Mouse (Mus musculus): ENCODE results near the gene Slc2a6. TPM values are rescaled to one million over a fixed set of nuclear protein-coding genes. Genes with fewer than 3 reads are reported as not detected.

Gene Slc2a6
- total and polyA plus RNA-seq, 2 experiments: 0.46 to 0.50 TPM

DNA sequence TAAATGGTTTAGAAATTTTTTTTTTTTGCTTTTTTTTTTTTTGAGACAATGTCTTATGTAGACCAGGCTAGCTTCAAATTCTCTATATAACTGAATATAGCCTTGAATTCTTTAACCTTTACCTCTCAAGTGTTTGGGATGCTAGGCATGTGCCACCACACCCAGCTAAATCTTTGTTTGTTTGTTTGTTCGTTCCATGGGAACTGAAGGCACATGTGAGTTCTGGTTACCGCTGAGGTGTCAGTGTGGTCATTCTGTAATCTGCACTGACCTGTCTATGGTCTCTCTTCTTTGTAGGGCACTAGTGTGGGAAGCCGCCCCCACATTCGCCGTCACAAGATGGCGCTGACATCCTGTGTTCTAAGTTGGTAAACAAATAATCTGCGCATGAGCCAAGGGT lies 29.8 kb downstream of the Slc2a6 start:
- H3K36me3 ChIP-seq (ENCODE audit: control insufficient read depth, insufficient read depth, low read length): no peaks in the 10 kb centered on the region
- no peak overlapping the region for H3K4me3 ChIP-seq (ENCODE audit: insufficient read depth, low read depth, low read length)
- WGBS: 77% methylated on average over 7 of the region's 7 CpGs
- no peak overlapping the region for H3K27ac ChIP-seq (replicated peaks; ENCODE audit: insufficient read depth, low read depth, low read length)
- no peaks in the 10 kb centered on the region for H3K4me1 ChIP-seq (ENCODE audit: control insufficient read depth, insufficient read depth, low read length)
- H3K79me2 ChIP-seq (ENCODE audit: control insufficient read depth, insufficient read depth, low read length): no peaks in the 10 kb centered on the region
- DNase-seq (ENCODE audit: extremely low read depth, low read depth, low spot score): no peak
- H3K27me3 ChIP-seq (ENCODE audit: control insufficient read depth, insufficient read depth, low read length): no peaks in the 10 kb centered on the region
- TF ChIP-seq POLR2A (IDR thresholded peaks at IDR 0.05; ENCODE audit: extremely low read depth, insufficient read depth, low read length) (no peak), CTCF (IDR thresholded peaks at IDR 0.05; ENCODE audit: low read depth, low read length) (no peak)
- H3K9ac ChIP-seq (ENCODE audit: low read depth, low read length): no peak overlapping the region

DNA sequence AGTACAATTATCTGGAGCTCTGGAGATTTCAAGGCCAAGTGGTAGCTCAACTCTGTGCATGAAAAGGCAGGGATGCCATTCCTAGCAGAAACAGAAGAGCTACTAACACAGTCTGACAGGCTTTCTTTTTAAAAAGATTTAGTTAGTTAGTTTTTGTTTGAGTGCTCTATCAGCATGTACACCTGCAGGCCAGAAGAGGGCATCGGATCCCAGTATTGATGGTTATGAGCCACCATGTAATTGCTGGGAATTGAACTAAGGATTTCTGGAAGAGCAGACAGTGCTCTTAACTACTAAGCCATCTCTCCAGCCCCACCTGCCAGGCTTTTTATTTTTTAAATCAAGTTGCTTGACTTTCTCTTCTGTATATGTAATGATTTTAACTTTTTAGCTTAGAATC lies 30.3 kb downstream of the Slc2a6 start:
- 78% methylated on average over 1 of the region's 1 CpGs for WGBS
- Histone ChIP-seq H3K79me2 (ENCODE audit: control insufficient read depth, insufficient read depth, low read length) (no peaks in the 10 kb centered on the region), H3K4me1 (ENCODE audit: control insufficient read depth, insufficient read depth, low read length) (no peaks in the 10 kb centered on the region), H3K9ac (ENCODE audit: low read depth, low read length) (no peak overlapping the region), H3K4me3 (ENCODE audit: insufficient read depth, low read depth, low read length) (no peak overlapping the region), H3K27me3 (ENCODE audit: control insufficient read depth, insufficient read depth, low read length) (no peaks in the 10 kb centered on the region), H3K36me3 (ENCODE audit: control insufficient read depth, insufficient read depth, low read length) (no peaks in the 10 kb centered on the region), H3K27ac (replicated peaks; ENCODE audit: insufficient read depth, low read depth, low read length) (no peak overlapping the region)
- peak; percentile 20; the same call in 1 of the 2 replicates for TF ChIP-seq CTCF (IDR thresholded peaks at IDR 0.05; ENCODE audit: low read depth, low read length)
- no peak for TF ChIP-seq POLR2A (IDR thresholded peaks at IDR 0.05; ENCODE audit: extremely low read depth, insufficient read depth, low read length)
- DNase-seq (ENCODE audit: extremely low read depth, low read depth, low spot score): no peak

DNA sequence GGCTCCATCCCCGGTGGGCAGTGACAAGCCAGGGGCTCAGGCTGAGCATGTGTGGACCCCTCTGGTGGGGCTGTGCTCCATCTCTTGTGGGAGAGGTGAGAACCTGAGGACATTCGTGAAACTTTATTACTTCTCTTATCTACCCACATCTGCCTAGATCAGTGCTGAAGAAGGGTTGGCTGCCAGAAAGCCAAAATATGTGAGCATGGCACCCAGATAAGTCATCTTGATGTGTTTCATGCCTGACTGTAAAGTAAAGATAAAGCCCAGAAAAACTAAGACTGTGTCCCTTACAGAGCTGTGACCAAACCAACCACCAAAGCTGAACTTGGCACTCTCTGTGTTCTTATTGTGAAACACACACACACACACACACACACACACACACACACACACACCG lies 33.9 kb downstream of the Slc2a6 start:
- H3K27ac ChIP-seq (replicated peaks; ENCODE audit: insufficient read depth, low read depth, low read length): no peak overlapping the region
- no peaks in the 10 kb centered on the region for H3K27me3 ChIP-seq (ENCODE audit: control insufficient read depth, insufficient read depth, low read length)
- H3K36me3 ChIP-seq (ENCODE audit: control insufficient read depth, insufficient read depth, low read length): no peaks in the 10 kb centered on the region
- H3K79me2 ChIP-seq (ENCODE audit: control insufficient read depth, insufficient read depth, low read length): no peaks in the 10 kb centered on the region
- 83% methylated on average over 3 of the region's 3 CpGs for WGBS
- H3K4me3 ChIP-seq (ENCODE audit: insufficient read depth, low read depth, low read length): no peak overlapping the region
- no peaks in the 10 kb centered on the region for H3K4me1 ChIP-seq (ENCODE audit: control insufficient read depth, insufficient read depth, low read length)
- TF ChIP-seq POLR2A (IDR thresholded peaks at IDR 0.05; ENCODE audit: extremely low read depth, insufficient read depth, low read length) (no peak), CTCF (IDR thresholded peaks at IDR 0.05; ENCODE audit: low read depth, low read length) (no peak)
- DNase-seq (ENCODE audit: extremely low read depth, low read depth, low spot score): no peak
- no peak overlapping the region for H3K9ac ChIP-seq (ENCODE audit: low read depth, low read length)

DNA sequence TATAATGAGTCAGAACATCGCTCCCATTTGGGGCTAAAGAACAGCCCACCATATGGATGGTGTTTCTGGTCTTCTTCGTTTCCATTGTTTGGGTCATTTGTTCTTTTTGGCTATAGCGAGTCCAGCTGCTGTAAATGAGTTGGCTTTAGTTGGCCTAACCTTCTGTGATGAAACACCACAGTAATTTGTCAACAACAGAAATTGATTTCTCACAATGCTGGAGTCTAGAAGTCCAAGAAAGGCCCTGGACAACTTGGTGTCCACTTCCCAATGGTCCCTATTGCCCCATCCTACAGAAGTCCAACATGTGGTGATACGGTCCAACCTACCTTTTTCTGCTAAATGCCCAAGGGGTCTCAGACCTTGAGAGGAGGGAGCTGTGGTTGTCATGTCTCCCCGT lies 43.2 kb downstream of the Slc2a6 start:
- H3K4me3 ChIP-seq (ENCODE audit: insufficient read depth, low read depth, low read length): no peak overlapping the region
- H3K27ac ChIP-seq (replicated peaks; ENCODE audit: insufficient read depth, low read depth, low read length): no peak overlapping the region
- no peak overlapping the region for H3K9ac ChIP-seq (ENCODE audit: low read depth, low read length)
- 33% methylated on average over 5 of the region's 5 CpGs for WGBS
- no peak for TF ChIP-seq CTCF (IDR thresholded peaks at IDR 0.05; ENCODE audit: low read depth, low read length)
- TF ChIP-seq POLR2A (IDR thresholded peaks at IDR 0.05; ENCODE audit: extremely low read depth, insufficient read depth, low read length): no peak
- peaks cover 9% of the 10 kb centered on the region for H3K4me1 ChIP-seq (ENCODE audit: control insufficient read depth, insufficient read depth, low read length)
- no peaks in the 10 kb centered on the region for H3K36me3 ChIP-seq (ENCODE audit: control insufficient read depth, insufficient read depth, low read length)
- no peaks in the 10 kb centered on the region for H3K27me3 ChIP-seq (ENCODE audit: control insufficient read depth, insufficient read depth, low read length)
- DNase-seq (ENCODE audit: extremely low read depth, low read depth, low spot score): peak; percentile 85
- H3K79me2 ChIP-seq (ENCODE audit: control insufficient read depth, insufficient read depth, low read length): no peaks in the 10 kb centered on the region

DNA sequence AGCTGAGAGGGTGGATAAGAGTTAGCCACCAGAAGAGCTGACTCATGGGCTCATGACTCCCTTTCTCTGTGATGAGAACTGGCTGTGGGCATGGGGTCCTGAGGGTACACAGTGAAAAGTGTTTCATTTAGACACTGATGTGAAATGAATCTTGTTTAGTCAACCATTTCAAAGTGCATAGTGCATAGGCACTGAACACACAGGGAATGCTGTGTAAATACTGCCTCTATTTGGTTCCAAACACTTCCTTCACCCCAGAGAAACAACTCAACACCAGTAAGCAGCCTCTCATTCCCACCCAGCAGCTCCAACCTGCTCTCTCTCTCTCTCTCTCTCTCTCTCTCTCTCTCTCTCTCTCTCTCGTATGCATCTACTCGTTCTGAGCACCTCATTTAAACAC lies 43.6 kb downstream of the Slc2a6 start:
- DNase-seq (ENCODE audit: extremely low read depth, low read depth, low spot score): peak; percentile 66
- Histone ChIP-seq H3K4me3 (ENCODE audit: insufficient read depth, low read depth, low read length) (no peak overlapping the region), H3K9ac (ENCODE audit: low read depth, low read length) (no peak overlapping the region), H3K4me1 (ENCODE audit: control insufficient read depth, insufficient read depth, low read length) (peaks cover 9% of the 10 kb centered on the region), H3K27me3 (ENCODE audit: control insufficient read depth, insufficient read depth, low read length) (no peaks in the 10 kb centered on the region), H3K36me3 (ENCODE audit: control insufficient read depth, insufficient read depth, low read length) (no peaks in the 10 kb centered on the region), H3K79me2 (ENCODE audit: control insufficient read depth, insufficient read depth, low read length) (no peaks in the 10 kb centered on the region), H3K27ac (replicated peaks; ENCODE audit: insufficient read depth, low read depth, low read length) (no peak overlapping the region)
- 20% methylated on average over 2 of the region's 2 CpGs for WGBS
- TF ChIP-seq POLR2A (IDR thresholded peaks at IDR 0.05; ENCODE audit: extremely low read depth, insufficient read depth, low read length) (no peak), CTCF (IDR thresholded peaks at IDR 0.05; ENCODE audit: low read depth, low read length) (no peak)

DNA sequence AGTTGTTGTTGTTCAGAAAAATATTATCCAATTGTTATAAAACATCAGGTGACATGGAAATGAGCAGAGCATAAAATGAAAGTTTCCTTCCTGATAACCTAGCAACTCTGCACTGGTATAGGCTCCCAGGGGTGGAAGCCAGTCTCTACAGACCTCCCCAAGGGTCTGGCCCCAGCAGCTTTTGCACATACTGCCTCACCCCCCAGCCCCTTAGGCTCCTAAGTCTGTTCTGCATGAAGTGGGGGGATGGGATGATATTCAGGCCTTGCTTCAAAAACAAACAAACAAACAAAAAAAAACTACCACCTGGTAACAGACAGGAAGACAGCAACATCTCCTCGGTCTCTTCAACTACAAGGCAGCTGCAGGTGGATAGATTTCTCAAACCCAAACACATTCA lies 47.4 kb downstream of the Slc2a6 start:
- Histone ChIP-seq H3K79me2 (ENCODE audit: control insufficient read depth, insufficient read depth, low read length) (no peaks in the 10 kb centered on the region), H3K36me3 (ENCODE audit: control insufficient read depth, insufficient read depth, low read length) (no peaks in the 10 kb centered on the region), H3K27ac (replicated peaks; ENCODE audit: insufficient read depth, low read depth, low read length) (no peak overlapping the region), H3K4me3 (ENCODE audit: insufficient read depth, low read depth, low read length) (no peak overlapping the region), H3K27me3 (ENCODE audit: control insufficient read depth, insufficient read depth, low read length) (no peaks in the 10 kb centered on the region), H3K9ac (ENCODE audit: low read depth, low read length) (no peak overlapping the region), H3K4me1 (ENCODE audit: control insufficient read depth, insufficient read depth, low read length) (peaks cover 9% of the 10 kb centered on the region)
- TF ChIP-seq POLR2A (IDR thresholded peaks at IDR 0.05; ENCODE audit: extremely low read depth, insufficient read depth, low read length): no peak
- TF ChIP-seq CTCF (IDR thresholded peaks at IDR 0.05; ENCODE audit: low read depth, low read length): no peak
- 86% methylated on average over 1 of the region's 1 CpGs for WGBS
- no peak for DNase-seq (ENCODE audit: extremely low read depth, low read depth, low spot score)

Measured in liver, adult 2 months (tissue).